Mouse (Mus musculus) liver, postnatal 0 days (tissue): Measurements from ENCODE around the gene Klhl26.

Source experiments
- CTCF ChIP-seq: sonication (generic); IDR thresholded peaks from 2 replicates; pipeline ENCODE4 v1.5.1; 2016; ENCODE audit warnings: antibody characterized with exemption, low read depth
- EP300 ChIP-seq: IDR thresholded peaks from 2 replicates; pipeline ENCODE4 v1.6.1; 2016; ENCODE audit warnings: antibody characterized with exemption, low read depth, mild to moderate bottlenecking

GRCm38 (mm10) chr8:70457882-70458281, 18.9 kb downstream of the Klhl26 start:
- TF ChIP-seq CTCF = no peak
- no peak for TF ChIP-seq EP300
